21 mouse cellular contexts compared by ENCODE assay signal in genomic region chr1:193844868-193845267, GRCm38 (mm10).
DNase-seq lines count a peak whose midpoint lies in the region; ATAC-seq and TF ChIP-seq lines count a peak whose summit lies in the region.
"Had no signal": no experiment of that assay in that cellular context is flagged by ENCODE, and none has a peak within 500 bp of the region (broad histone marks: within the 10 kb centered on the region; RNA-seq: fewer than 3 reads in every experiment).

No protein-coding gene starts in this region.

- H3K4me1 ChIP-seq in kidney, embryonic 14.5 days (ENCODE audit: control insufficient read depth, insufficient read depth, low read length), result 0 out of 2 replicates have a peak, but pooled peaks cover 6% of the 10 kb centered on the region
- peaks cover 20% of the 10 kb centered on the region for H3K4me1 ChIP-seq in bone marrow macrophage, adult 2 months (ENCODE audit: control insufficient read depth, insufficient read depth, low read length)
- peaks cover 11% of the 10 kb centered on the region for H3K4me1 ChIP-seq in kidney, embryonic 16.5 days (ENCODE audit: insufficient read depth, low read length)
- H3K4me1 ChIP-seq: heart, embryonic 12.5 days; hindbrain, embryonic 10.5 days; hindbrain, embryonic 15.5 days had no signal

- ATAC-seq in kidney, embryonic 14.5 days (ENCODE audit: low FRiP score, low TSS enrichment), result no peak
- ATAC-seq in kidney, embryonic 16.5 days (ENCODE audit: low FRiP score, low TSS enrichment), result peak; percentile 87
- no peak for ATAC-seq in activated CD4-positive, CD25-positive, alpha-beta regulatory T cell, adult 4 months
- ATAC-seq: CD4-positive, CD25-positive, alpha-beta regulatory T cell, adult 4 months; forebrain, embryonic 16.5 days had no signal

- no peak for TF ChIP-seq CTCF in bone marrow macrophage, adult 2 months (IDR thresholded peaks at IDR 0.05; ENCODE audit: low read depth, low read length)

- no peaks in the 10 kb centered on the region for H3K36me3 ChIP-seq in kidney, embryonic 14.5 days (ENCODE audit: control insufficient read depth, insufficient read depth, low read length)
- H3K36me3 ChIP-seq in kidney, embryonic 16.5 days (ENCODE audit: insufficient read depth, low read length), result no peaks in the 10 kb centered on the region
- H3K36me3 ChIP-seq: embryonic facial prominence, embryonic 13.5 days; forebrain, embryonic 12.5 days; G1E; heart, embryonic 12.5 days; hindbrain, embryonic 10.5 days; hindbrain, embryonic 15.5 days had no signal

- no peak overlapping the region for H3K27ac ChIP-seq in kidney, embryonic 14.5 days (ENCODE audit: low read depth, low read length)
- H3K27ac ChIP-seq in bone marrow macrophage, adult 2 months (ENCODE audit: insufficient read depth, low read depth, low read length), result peak overlapping the region; percentile 32; the same call in 1 of the 2 replicates
- H3K27ac ChIP-seq in kidney, embryonic 16.5 days (ENCODE audit: low read length), result no peak overlapping the region
- H3K27ac ChIP-seq: embryonic facial prominence, embryonic 13.5 days; forebrain, embryonic 12.5 days; hindbrain, embryonic 10.5 days; hindbrain, embryonic 15.5 days had no signal

- H3K4me3 ChIP-seq in kidney, embryonic 14.5 days (ENCODE audit: low read length), result no peak overlapping the region
- no peak overlapping the region for H3K4me3 ChIP-seq in bone marrow macrophage, adult 2 months (ENCODE audit: insufficient read depth, low read length)
- no peak overlapping the region for H3K4me3 ChIP-seq in kidney, embryonic 16.5 days (ENCODE audit: low read length)
- H3K4me3 ChIP-seq: embryonic facial prominence, embryonic 13.5 days; forebrain, embryonic 12.5 days; heart, embryonic 12.5 days; hindbrain, embryonic 10.5 days; hindbrain, embryonic 15.5 days had no signal

- no peaks in the 10 kb centered on the region for H3K27me3 ChIP-seq in kidney, embryonic 14.5 days (ENCODE audit: control insufficient read depth, insufficient read depth, low read length)
- H3K27me3 ChIP-seq in kidney, embryonic 16.5 days (ENCODE audit: insufficient read depth, low read length), result no peaks in the 10 kb centered on the region
- H3K27me3 ChIP-seq: embryonic facial prominence, embryonic 13.5 days; forebrain, embryonic 12.5 days; heart, embryonic 12.5 days; hindbrain, embryonic 15.5 days had no signal

- H3K4me2 ChIP-seq in kidney, embryonic 14.5 days (replicated peaks; ENCODE audit: low read depth, low read length), result no peak overlapping the region
- no peak overlapping the region for H3K4me2 ChIP-seq in kidney, embryonic 16.5 days (replicated peaks; ENCODE audit: low read depth, low read length)
- H3K4me2 ChIP-seq: embryonic facial prominence, embryonic 13.5 days; forebrain, embryonic 12.5 days; heart, embryonic 12.5 days; hindbrain, embryonic 15.5 days had no signal

- no peak overlapping the region for H3K9ac ChIP-seq in kidney, embryonic 14.5 days (ENCODE audit: low read depth, low read length)
- no peak overlapping the region for H3K9ac ChIP-seq in kidney, embryonic 16.5 days (replicated peaks; ENCODE audit: low read length)
- H3K9ac ChIP-seq: embryonic facial prominence, embryonic 13.5 days; forebrain, embryonic 12.5 days; heart, embryonic 12.5 days; hindbrain, embryonic 15.5 days had no signal

- no peaks in the 10 kb centered on the region for H3K9me3 ChIP-seq in kidney, embryonic 14.5 days (ENCODE audit: control insufficient read depth, low read length)
- H3K9me3 ChIP-seq in kidney, embryonic 16.5 days (ENCODE audit: low read length), result no peaks in the 10 kb centered on the region
- H3K9me3 ChIP-seq: embryonic facial prominence, embryonic 13.5 days; forebrain, embryonic 12.5 days; G1E; heart, embryonic 12.5 days; hindbrain, embryonic 10.5 days; hindbrain, embryonic 15.5 days had no signal

- peak; percentile 35 for DNase-seq in kidney, adult 11 months
- DNase-seq in kidney, postnatal 36 days, result peak; percentile 32 to 35
- DNase-seq in urinary bladder, postnatal 14 days (ENCODE audit: low spot score), result no peak
- DNase-seq: adrenal gland, postnatal 10 days; B cell, adult 2 months; cerebellum, adult 11-12 months; cerebellum, adult 9-10 months; cerebellum, postnatal 25 days; gastrocnemius, postnatal 10 days had no signal

- no peak for TF ChIP-seq POLR2A in bone marrow macrophage, adult 2 months (IDR thresholded peaks at IDR 0.05; ENCODE audit: borderline replicate concordance, low read depth, low read length)
